Mouse (Mus musculus) megakaryocyte, embryonic 14.5 days (primary cell): ENCODE measurements around the gene C2cd2. TPM values are rescaled to one million over a fixed set of nuclear protein-coding genes. Genes with fewer than 3 reads are reported as not detected.
"Not testable (repeated sequence)": the region's sequence is repeated elsewhere in the genome, so short reads cannot be mapped to it uniquely, and the experiment has no call there.

Experiments used
- H3K27me3 ChIP-seq: replicated peaks from 2 replicates; pipeline ENCODE3; 2012; ENCODE audit warnings: inconsistent platforms
- H3K36me3 ChIP-seq: replicated peaks from 2 replicates; pipeline ENCODE3; 2012; ENCODE audit warnings: low read length, inconsistent platforms, mixed read lengths
- H3K4me1 ChIP-seq: 2 replicates; pipeline ENCODE4 v1.6.1; 2012; ENCODE audit warnings: inconsistent platforms
- H3K4me3 ChIP-seq: replicated peaks from 2 replicates; pipeline ENCODE3; 2012; ENCODE audit warnings: moderate library complexity, mild to moderate bottlenecking, inconsistent platforms
- H3K9me3 ChIP-seq: 2 replicates; pipeline ENCODE4 v1.6.1; 2012; ENCODE audit warnings: inconsistent platforms
- FLI1 ChIP-seq: IDR thresholded peaks from 2 replicates; pipeline ENCODE4 v1.6.1; 2012; ENCODE audit warnings: low read length, inconsistent platforms, mixed read lengths
- GATA1 ChIP-seq: IDR thresholded peaks from 3 replicates; pipeline ENCODE4 v1.6.1; 2012; ENCODE audit warnings: mixed read lengths, low read length, inconsistent platforms, borderline replicate concordance
- polyA plus RNA-seq: library from polyadenylated mRNA; stranded (reverse); fragments of >175 nt; gene quantifications from 2 replicates; pipeline ENCODE4 v1.2.3, GENCODE M21; 2012; ENCODE audit warnings: low replicate concordance; ENCODE audit not compliant: insufficient read depth

Gene C2cd2
- polyA plus RNA-seq, 1 experiment = 11.5 TPM

DNA sequence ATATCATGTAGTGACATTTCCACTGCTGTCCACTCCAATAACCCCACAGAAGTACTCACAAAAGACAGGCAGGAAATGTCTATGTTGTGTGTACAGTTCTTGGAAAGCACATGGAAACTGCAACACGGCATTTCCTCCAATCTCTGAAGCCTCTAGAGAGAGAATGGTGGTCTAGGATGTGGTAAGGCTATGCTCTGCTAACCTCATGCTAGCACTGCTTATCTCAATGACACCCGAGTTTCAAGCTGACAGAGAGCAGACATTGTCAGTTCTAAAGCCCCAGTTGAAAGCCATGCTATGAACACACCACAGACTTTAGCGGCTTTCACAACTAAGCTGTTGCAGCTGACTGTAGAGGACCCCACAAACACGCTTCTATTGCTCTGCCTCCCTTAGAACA lies 13.6 kb downstream of the C2cd2 start:
- Histone ChIP-seq H3K27me3 (no peaks in the 10 kb centered on the region), H3K9me3 (peaks cover 8% of the 10 kb centered on the region), H3K36me3 (peaks cover 56% of the 10 kb centered on the region), H3K4me1 (peaks cover 32% of the 10 kb centered on the region), H3K4me3 (no peak overlapping the region)
- TF ChIP-seq FLI1 (no peak), GATA1 (no peak)

DNA sequence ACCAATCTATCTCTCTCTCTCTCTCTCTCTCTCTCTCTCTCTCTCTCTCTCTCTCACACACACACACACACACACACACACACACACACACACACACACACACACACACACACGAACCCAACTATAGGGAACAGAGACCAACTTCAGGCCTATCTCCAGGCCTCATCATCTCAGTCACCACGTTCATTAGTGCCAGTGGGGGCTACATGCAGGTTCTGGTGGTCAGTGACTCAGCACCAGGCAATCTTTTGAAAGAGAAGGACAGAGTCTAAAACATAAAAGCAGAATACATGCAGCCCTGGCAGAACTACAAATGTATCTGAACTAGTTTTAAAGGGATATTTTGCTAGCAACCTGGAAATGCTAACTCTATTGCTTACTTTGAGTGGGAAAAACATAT lies 15.4 kb downstream of the C2cd2 start:
- not testable (repeated sequence) for H3K4me3 ChIP-seq, H3K9me3 ChIP-seq, H3K27me3 ChIP-seq
- Histone ChIP-seq H3K36me3 (peaks cover 38% of the 10 kb centered on the region), H3K4me1 (peaks cover 17% of the 10 kb centered on the region)

DNA sequence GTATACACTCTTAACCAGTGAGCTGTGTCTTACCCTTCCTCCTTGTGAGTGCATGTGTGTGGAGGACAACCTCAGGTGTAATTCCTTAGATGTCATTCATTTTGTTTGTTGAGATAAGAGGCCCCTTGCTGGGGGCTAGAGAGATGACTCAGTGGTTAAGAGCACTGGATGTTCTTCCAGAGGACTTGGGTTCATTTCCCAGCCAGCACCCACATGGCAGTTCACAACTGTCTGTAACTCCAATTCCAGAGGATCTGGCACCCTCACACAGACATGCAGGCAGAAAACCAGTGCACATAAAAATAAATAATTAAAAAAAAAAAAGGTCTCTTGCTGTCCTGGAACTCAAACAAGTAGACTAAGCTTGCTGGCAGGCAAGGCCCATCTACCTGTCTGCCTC lies 20.6 kb downstream of the C2cd2 start:
- H3K4me3 ChIP-seq = no peak overlapping the region
- peaks cover 4% of the 10 kb centered on the region; the same call in 1 of the 2 replicates for H3K4me1 ChIP-seq
- no peak for TF ChIP-seq GATA1
- TF ChIP-seq FLI1 = no peak
- H3K27me3 ChIP-seq = peaks cover 2% of the 10 kb centered on the region
- peaks cover 8% of the 10 kb centered on the region for H3K9me3 ChIP-seq
- peaks cover 8% of the 10 kb centered on the region for H3K36me3 ChIP-seq

DNA sequence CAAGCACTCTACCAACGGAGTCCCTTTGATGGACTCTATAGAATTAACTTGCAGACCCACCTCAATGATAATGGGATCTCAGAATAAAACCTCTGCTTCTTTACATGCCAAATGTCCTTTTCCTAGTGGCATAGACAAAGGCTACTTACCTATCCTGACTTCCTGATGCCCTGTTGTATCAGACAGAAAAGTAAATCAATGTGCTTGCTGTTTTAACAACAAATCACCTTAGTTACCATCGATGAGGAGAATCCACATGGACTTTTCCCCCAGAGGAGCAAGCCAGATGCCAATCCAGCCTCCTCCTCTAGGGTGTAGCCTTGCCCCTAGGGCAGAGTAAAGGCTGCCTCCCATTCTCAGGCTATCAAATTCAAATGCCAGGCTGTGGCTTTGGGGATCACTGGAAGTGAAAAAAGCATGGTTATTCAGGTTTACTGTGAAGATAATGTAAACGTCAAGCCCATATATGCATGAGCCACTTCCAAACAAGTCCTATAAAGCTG lies 21.9 kb downstream of the C2cd2 start:
- TF ChIP-seq FLI1 (no peak), GATA1 (no peak)
- Histone ChIP-seq H3K9me3 (peaks cover 8% of the 10 kb centered on the region), H3K27me3 (peaks cover 2% of the 10 kb centered on the region)

DNA sequence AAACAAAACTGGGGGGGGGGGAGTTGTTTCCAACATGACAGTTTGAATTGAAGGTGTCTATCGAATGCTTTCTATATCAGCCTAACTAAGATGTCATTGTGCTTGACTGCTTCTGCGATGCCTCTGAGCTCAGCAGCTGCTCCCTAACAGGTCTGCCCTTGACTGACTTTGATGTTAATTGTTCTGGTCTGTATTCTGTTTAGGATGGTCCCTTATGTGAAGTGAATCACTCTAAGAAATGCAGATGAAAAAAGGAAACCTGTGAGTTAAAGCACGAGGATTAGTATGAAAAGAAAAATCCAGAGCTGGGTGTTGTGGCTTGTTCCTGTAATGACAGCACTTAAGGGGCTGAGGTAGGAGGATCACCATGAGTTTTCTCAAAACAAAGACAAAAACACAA lies 26.6 kb downstream of the C2cd2 start:
- Histone ChIP-seq H3K27me3 (peaks cover 25% of the 10 kb centered on the region), H3K4me3 (no peak overlapping the region), H3K36me3 (no peaks in the 10 kb centered on the region), H3K9me3 (no peaks in the 10 kb centered on the region), H3K4me1 (no peaks in the 10 kb centered on the region)
- TF ChIP-seq GATA1 (no peak), FLI1 (no peak)

More for the DNA sequence above, 21.9 kb downstream of the C2cd2 start:
- Histone ChIP-seq H3K36me3 (peaks cover 7% of the 10 kb centered on the region), H3K4me1 (no peaks in the 10 kb centered on the region), H3K4me3 (no peak overlapping the region)

DNA sequence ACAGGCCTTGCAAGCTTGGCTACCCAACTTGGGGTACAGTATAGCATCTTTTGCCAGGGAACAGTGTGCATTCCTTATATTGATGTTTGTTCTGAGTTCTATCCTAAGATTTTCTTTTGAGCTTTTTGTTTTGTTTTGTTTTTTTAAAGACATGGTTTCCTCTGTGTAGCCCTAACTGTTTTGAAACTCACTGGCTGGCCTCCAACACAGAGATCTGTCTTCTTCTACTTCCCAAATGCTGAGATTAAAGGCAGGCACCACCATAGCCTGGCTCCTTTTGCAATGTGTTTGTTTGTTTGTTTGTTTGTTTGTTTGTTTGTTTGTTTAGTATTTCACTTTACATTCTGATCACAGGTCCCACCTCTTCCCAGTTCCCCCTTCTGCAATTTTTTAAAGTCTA lies 32.2 kb downstream of the C2cd2 start:
- TF ChIP-seq FLI1 (no peak), GATA1 (no peak)
- Histone ChIP-seq H3K4me3 (no peak overlapping the region), H3K4me1 (peaks cover 29% of the 10 kb centered on the region), H3K36me3 (no peaks in the 10 kb centered on the region), H3K9me3 (no peaks in the 10 kb centered on the region), H3K27me3 (peaks cover 26% of the 10 kb centered on the region)

DNA sequence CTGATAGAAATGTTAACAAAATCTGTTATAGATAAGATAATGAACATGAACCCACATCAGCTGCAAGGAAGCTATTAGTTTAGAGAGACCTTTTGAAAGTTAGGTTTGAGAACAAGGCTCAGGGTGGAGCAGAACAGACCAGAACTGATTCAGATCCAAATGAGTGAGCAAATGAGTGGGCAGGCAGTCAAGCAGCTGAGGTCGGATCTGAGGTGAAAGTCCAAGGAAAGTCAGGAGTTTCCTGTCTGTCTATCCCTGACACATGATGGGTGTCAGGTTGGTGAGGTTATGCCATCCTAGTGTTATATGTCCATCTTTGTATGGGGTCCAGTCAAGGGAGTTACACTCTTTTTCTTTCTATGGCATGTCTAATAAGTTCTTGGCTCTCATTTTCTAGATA lies 32.9 kb downstream of the C2cd2 start:
- Histone ChIP-seq H3K4me1 (peaks cover 29% of the 10 kb centered on the region), H3K4me3 (no peak overlapping the region), H3K9me3 (no peaks in the 10 kb centered on the region), H3K27me3 (peaks cover 30% of the 10 kb centered on the region), H3K36me3 (no peaks in the 10 kb centered on the region)
- TF ChIP-seq FLI1 (no peak), GATA1 (no peak)

DNA sequence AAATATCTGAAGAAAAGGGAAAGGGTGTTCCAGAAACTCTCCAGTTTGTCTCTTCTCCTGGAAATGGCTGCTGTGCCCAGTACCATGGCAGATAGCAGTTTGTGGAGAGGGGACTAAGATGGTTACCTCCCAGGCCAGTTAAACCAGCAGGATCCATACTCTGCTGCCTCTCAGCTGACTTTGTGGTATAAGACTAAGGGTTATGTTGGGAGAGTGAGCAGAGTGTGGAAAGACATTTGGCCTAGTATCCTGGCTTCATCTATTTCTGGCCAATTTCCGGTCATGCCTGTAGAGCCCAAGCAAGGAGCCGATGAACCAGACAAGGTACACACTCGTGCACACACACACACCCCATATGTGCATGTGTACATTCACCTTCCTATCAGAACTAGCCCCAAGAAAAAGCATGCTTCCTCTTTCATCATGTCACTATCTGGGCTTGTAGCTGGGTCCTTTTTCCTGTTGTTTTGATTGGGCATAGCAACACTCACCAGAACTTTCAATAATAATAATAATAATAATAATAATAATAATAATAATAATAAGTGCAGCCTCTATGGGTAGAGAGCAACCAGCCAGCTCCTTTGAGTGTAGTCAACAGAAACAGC lies 35.0 kb downstream of the C2cd2 start:
- peaks cover 18% of the 10 kb centered on the region for H3K27me3 ChIP-seq
- H3K36me3 ChIP-seq = no peaks in the 10 kb centered on the region
- TF ChIP-seq FLI1 (no peak), GATA1 (no peak)
- peaks cover 38% of the 10 kb centered on the region for H3K4me1 ChIP-seq
- no peak overlapping the region for H3K4me3 ChIP-seq
- no peaks in the 10 kb centered on the region for H3K9me3 ChIP-seq

DNA sequence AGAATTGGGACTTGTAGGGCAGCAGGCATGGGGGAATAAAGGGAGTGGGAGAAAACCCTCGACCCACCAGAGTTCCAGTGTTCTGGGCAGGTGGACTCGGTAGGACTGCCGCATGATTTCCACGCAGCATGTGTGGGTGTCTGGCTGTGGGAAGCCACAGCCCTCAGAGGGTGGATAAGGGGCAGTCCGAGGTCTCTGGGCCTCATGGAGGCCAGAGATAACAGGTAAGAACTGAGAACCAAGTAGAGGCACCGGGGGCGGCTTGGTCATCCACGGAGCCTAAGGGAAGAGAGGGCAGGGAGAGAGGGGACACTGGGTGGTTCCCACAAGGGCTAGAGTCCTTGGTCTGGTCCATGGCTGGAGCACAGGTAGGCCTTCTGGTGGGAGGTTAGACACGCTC lies 36.0 kb downstream of the C2cd2 start:
- no peak for TF ChIP-seq FLI1
- TF ChIP-seq GATA1 = no peak
- H3K4me1 ChIP-seq = peaks cover 47% of the 10 kb centered on the region

DNA sequence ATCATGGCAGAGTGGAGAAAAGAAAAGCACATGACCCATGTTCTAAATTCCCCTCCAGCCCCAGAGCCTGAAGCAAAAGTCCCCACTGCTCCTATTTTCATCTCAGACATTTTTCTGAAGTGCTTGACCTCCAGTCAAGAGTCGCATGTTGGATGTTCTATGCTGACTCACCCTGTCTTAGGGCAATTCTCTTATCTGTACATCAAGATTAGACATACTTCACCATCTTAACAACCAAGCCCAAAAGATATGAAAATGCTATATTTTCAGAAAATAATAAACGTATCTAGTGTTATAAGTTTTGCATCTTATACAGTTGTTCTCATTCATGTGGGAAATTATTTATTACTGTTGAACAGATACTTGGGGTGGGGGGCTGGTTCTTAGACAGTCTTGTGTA lies 36.6 kb downstream of the C2cd2 start:
- Histone ChIP-seq H3K27me3 (peaks cover 10% of the 10 kb centered on the region), H3K9me3 (no peaks in the 10 kb centered on the region), H3K36me3 (no peaks in the 10 kb centered on the region), H3K4me1 (peaks cover 53% of the 10 kb centered on the region), H3K4me3 (no peak overlapping the region)
- TF ChIP-seq FLI1 = no peak
- TF ChIP-seq GATA1 = no peak

More for the DNA sequence above, 36.0 kb downstream of the C2cd2 start:
- peaks cover 15% of the 10 kb centered on the region for H3K27me3 ChIP-seq
- no peak overlapping the region for H3K4me3 ChIP-seq
- no peaks in the 10 kb centered on the region for H3K9me3 ChIP-seq
- H3K36me3 ChIP-seq = no peaks in the 10 kb centered on the region

DNA sequence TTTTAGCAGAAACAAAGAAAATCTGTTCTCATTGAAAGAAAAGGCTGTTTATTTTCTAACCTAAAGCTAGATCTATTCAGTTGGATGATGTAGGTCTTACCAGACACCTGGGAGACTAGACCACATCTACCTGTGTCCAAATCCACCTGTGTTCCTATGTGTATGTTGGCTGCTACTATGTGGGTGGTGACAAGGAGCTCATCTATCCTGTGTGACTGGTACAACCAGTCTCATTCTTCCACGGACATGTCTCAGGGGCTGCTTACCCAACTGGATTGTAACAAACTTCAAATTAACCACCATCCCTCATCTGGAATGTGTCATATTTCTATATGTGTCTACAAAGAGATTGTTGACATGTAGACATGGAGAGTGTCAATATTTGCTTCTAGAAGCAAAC lies 38.7 kb downstream of the C2cd2 start:
- no peaks in the 10 kb centered on the region for H3K9me3 ChIP-seq
- H3K4me3 ChIP-seq = no peak overlapping the region
- TF ChIP-seq FLI1 = no peak
- TF ChIP-seq GATA1 = no peak
- peaks cover 7% of the 10 kb centered on the region for H3K27me3 ChIP-seq
- no peaks in the 10 kb centered on the region for H3K36me3 ChIP-seq
- peaks cover 68% of the 10 kb centered on the region for H3K4me1 ChIP-seq
